Comparison of ENCODE assay signal across 9 mouse cellular contexts in genomic region chr2:174126522-174127375, GRCm38 (mm10). TPM values are rescaled to one million over a fixed set of nuclear protein-coding genes. Genes with fewer than 3 reads are reported as not detected.
A peak's percentile ranks its signal among the peaks of the same experiment; 100 is the strongest.
DNase-seq lines count a peak whose midpoint lies in the region; ATAC-seq and TF ChIP-seq lines count a peak whose summit lies in the region.
"Had no signal": no experiment of that assay in that cellular context is flagged by ENCODE, and none has a peak within 500 bp of the region (broad histone marks: within the 10 kb centered on the region; RNA-seq: fewer than 3 reads in every experiment).

No protein-coding gene starts in this region.

- no peak for TF ChIP-seq CTCF in kidney, adult 2 months (conservative IDR thresholded peaks at IDR 0.05; ENCODE audit: insufficient read depth, insufficient read length, low read depth, low read length)

- no peak overlapping the region; the same call in 1 of the 2 replicates for H3K4me2 ChIP-seq in embryonic facial prominence, embryonic 11.5 days (ENCODE audit: low read depth, low read length)
- H3K4me2 ChIP-seq in stomach, embryonic 15.5 days, result peak overlapping the region; percentile 27; the same call in 1 of the 2 replicates

- H3K9ac ChIP-seq in embryonic facial prominence, embryonic 11.5 days (replicated peaks; ENCODE audit: low read length), result no peak overlapping the region
- no peak overlapping the region for H3K9ac ChIP-seq in stomach, embryonic 15.5 days
- H3K9ac ChIP-seq: liver, embryonic 14.5 days had no signal

- TF ChIP-seq POLR2A in kidney, adult 2 months (IDR thresholded peaks at IDR 0.05; ENCODE audit: low read depth, low read length), result no peak

- WGBS in kidney, adult 2 months, result 17% methylated on average over 21 of the region's 21 CpGs
- 8% methylated on average over 18 of the region's 21 CpGs for WGBS in embryonic facial prominence, embryonic 11.5 days
- 11% methylated on average over 21 of the region's 21 CpGs for WGBS in stomach, embryonic 15.5 days

- no peaks in the 10 kb centered on the region for H3K4me1 ChIP-seq in kidney, adult 2 months (ENCODE audit: control insufficient read depth, insufficient read depth, low read length)
- H3K4me1 ChIP-seq in embryonic facial prominence, embryonic 11.5 days (ENCODE audit: control insufficient read depth, insufficient read depth, low read length), result no peaks in the 10 kb centered on the region
- H3K4me1 ChIP-seq in stomach, embryonic 15.5 days, result peaks cover 11% of the 10 kb centered on the region

- H3K36me3 ChIP-seq in kidney, adult 2 months (ENCODE audit: control insufficient read depth, insufficient read depth, low read length), result no peaks in the 10 kb centered on the region
- H3K36me3 ChIP-seq in embryonic facial prominence, embryonic 11.5 days (replicated peaks; ENCODE audit: control insufficient read depth, insufficient read depth, low read depth, low read length), result no peaks in the 10 kb centered on the region
- peaks cover 29% of the 10 kb centered on the region for H3K36me3 ChIP-seq in stomach, embryonic 15.5 days

- peak; percentile 4 for DNase-seq in kidney, adult 18-20 months
- DNase-seq in kidney, adult 2 months, result no peak
- DNase-seq in embryonic facial prominence, embryonic 11.5 days (ENCODE audit: low spot score), result peak; percentile 71
- peak; percentile 39 to 65 for DNase-seq in heart, postnatal 10 days
- peak; percentile 62 to 69 for DNase-seq in layer of hippocampus, postnatal 10 days (ENCODE audit: low spot score in 2 of 2)
- no peak for DNase-seq in ovary, adult 18-20 months (ENCODE audit: low spot score)

- intact Hi-C loops in heart, postnatal 10 days (cut with DNase I), result loop anchor here (5.0 kb wide), 1 partner anchor 156 kb away; the partner anchor contains the start of gene Gnas

- peak; percentile 50; the same call in 1 of the 2 replicates for ATAC-seq in embryonic facial prominence, embryonic 11.5 days (replicated peaks; ENCODE audit: insufficient number of reproducible peaks, low FRiP score, low TSS enrichment, low read depth)
- ATAC-seq in megakaryocyte-erythroid progenitor cell, adult 5-6 weeks (replicated peaks; ENCODE audit: low FRiP score, low TSS enrichment, poor library complexity, severe bottlenecking), result peak; percentile 66
- peak; percentile 48; the same call in 1 of the 2 replicates for ATAC-seq in stomach, embryonic 15.5 days (ENCODE audit: insufficient read depth, low FRiP score, low read depth)

- no peaks in the 10 kb centered on the region for H3K27me3 ChIP-seq in kidney, adult 2 months (replicated peaks; ENCODE audit: control insufficient read depth, insufficient read depth, low read length)
- H3K27me3 ChIP-seq in embryonic facial prominence, embryonic 11.5 days (ENCODE audit: control insufficient read depth, insufficient read depth, low read length), result no peaks in the 10 kb centered on the region
- no peaks in the 10 kb centered on the region for H3K27me3 ChIP-seq in stomach, embryonic 15.5 days (replicated peaks)

- H3K4me3 ChIP-seq in kidney, adult 2 months (ENCODE audit: insufficient read depth, low read depth, low read length), result no peak overlapping the region
- H3K4me3 ChIP-seq in embryonic facial prominence, embryonic 11.5 days (ENCODE audit: low read depth, low read length), result no peak overlapping the region
- no peak overlapping the region for H3K4me3 ChIP-seq in stomach, embryonic 15.5 days (replicated peaks)

- no peaks in the 10 kb centered on the region; the same call in none of the 2 replicates for H3K9me3 ChIP-seq in embryonic facial prominence, embryonic 11.5 days (replicated peaks; ENCODE audit: control insufficient read depth, low read length)
- H3K9me3 ChIP-seq in stomach, embryonic 15.5 days, result no peaks in the 10 kb centered on the region

- H3K27ac ChIP-seq in kidney, adult 2 months (ENCODE audit: insufficient read depth, low read depth, low read length), result no peak overlapping the region
- no peak overlapping the region for H3K27ac ChIP-seq in embryonic facial prominence, embryonic 11.5 days (replicated peaks; ENCODE audit: low read depth, low read length)
- no peak overlapping the region for H3K27ac ChIP-seq in stomach, embryonic 15.5 days
- H3K27ac ChIP-seq: liver, embryonic 14.5 days had no signal

RNA-seq across cellular contexts. Expression of gene Npepl1, which starts 16.6 kb away (rescaled TPM):
- 91.6 and 110 TPM in 2 replicates for polyA plus RNA-seq in kidney, adult 2 months (2012; rRNA removed)
- polyA plus RNA-seq in embryonic facial prominence, embryonic 11.5 days (2014; fragmentation: Nextera tagmentation; extraction: Ambion mirVana), result 31.3 and 32.9 TPM in 2 replicates
- total RNA-seq in heart, postnatal 10 days (2021), result 10 to 100 TPM; 60.5 to 63.0 TPM
- total RNA-seq in layer of hippocampus, postnatal 10 days (2021), result 10 to 100 TPM; 15.3 to 17.9 TPM
- total RNA-seq in megakaryocyte-erythroid progenitor cell, adult 5-6 weeks (2014; fragmentation: Nextera tagmentation), result 80.3 and 84.4 TPM in 2 replicates
- total RNA-seq in megakaryocyte-erythroid progenitor cell, adult 5-6 weeks (2017), result 28.4 and 30.9 TPM in 2 replicates
- polyA plus RNA-seq in stomach, embryonic 15.5 days (2015; fragmentation: Nextera tagmentation; extraction: Ambion mirVana), result 55.4 and 60.7 TPM in 2 replicates

RNA-seq across cellular contexts. Expression of gene Stx16, which starts 50.6 kb away (rescaled TPM):
- 24.3 and 31.9 TPM in 2 replicates for polyA plus RNA-seq in kidney, adult 2 months (2012; rRNA removed)
- polyA plus RNA-seq in embryonic facial prominence, embryonic 11.5 days (2014; fragmentation: Nextera tagmentation; extraction: Ambion mirVana), result 6.7 and 7.8 TPM in 2 replicates
- 10 to 100 TPM; 35.3 to 38.7 TPM for total RNA-seq in heart, postnatal 10 days (2021)
- 10 to 100 TPM; 40.2 to 42.7 TPM for total RNA-seq in layer of hippocampus, postnatal 10 days (2021)
- total RNA-seq in megakaryocyte-erythroid progenitor cell, adult 5-6 weeks (2014; fragmentation: Nextera tagmentation), result 29.5 and 37.2 TPM in 2 replicates
- total RNA-seq in megakaryocyte-erythroid progenitor cell, adult 5-6 weeks (2017), result 25.0 and 32.9 TPM in 2 replicates
- 12.0 and 12.9 TPM in 2 replicates for polyA plus RNA-seq in stomach, embryonic 15.5 days (2015; fragmentation: Nextera tagmentation; extraction: Ambion mirVana)

Comparison
In these comparisons a context has a peak if more than half of its experiments do, and no peak if none do; other contexts are left out.
1. DNase-seq: peak in kidney, adult 18-20 months (single experiment), embryonic facial prominence, embryonic 11.5 days (single experiment), heart, postnatal 10 days (2 of 2) and layer of hippocampus, postnatal 10 days (2 of 2); none in kidney, adult 2 months (single experiment) and ovary, adult 18-20 months (single experiment).
2. Peak in every context shown above with its lines, with median percentiles within 50 percentile points of each other: ATAC-seq.